Mouse (Mus musculus) splenic B cell, adult 2 months (primary cell): ENCODE data around the gene Gm49396.

ENCODE experiments used
- DNase-seq: peaks from one replicate; pipeline ENCODE4 v3.0.0-alpha.2; 2011; ENCODE audit warnings: low read depth, low spot score
- H3K27me3 ChIP-seq: 2 replicates; pipeline ENCODE4 v1.6.1; 2012; ENCODE audit warnings: mild to moderate bottlenecking, low read length, moderate library complexity, mixed read lengths; ENCODE audit not compliant: control insufficient read depth, poor library complexity, insufficient read depth, severe bottlenecking
- H3K36me3 ChIP-seq: 2 replicates; pipeline ENCODE4 v1.6.1; 2012; ENCODE audit warnings: mild to moderate bottlenecking, low read length, moderate library complexity, mixed read lengths; ENCODE audit not compliant: control insufficient read depth, poor library complexity, insufficient read depth, severe bottlenecking

Gm49396 gene

DNA sequence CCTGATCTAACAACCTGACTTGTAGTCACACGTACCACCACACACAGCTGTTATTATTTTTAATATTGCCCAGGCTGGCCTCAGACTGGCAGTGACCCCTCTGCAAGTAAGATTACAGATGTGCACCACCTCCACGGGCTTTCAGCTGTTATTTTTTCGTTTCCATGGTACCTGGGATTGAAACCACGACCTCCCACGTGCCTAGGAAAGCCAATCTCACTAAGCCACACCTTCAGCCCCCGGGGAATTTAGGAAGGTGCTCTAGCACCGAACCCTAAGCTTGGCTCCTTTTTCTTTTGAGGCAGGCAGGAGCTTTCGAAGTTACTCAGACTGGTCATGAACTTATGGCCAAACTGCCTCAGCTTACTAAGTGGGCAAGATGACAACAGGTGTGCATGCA lies 41.3 kb downstream of the Gm49396 start:
- H3K27me3 ChIP-seq, result no peaks in the 10 kb centered on the region
- DNase-seq, result no peak
- H3K36me3 ChIP-seq, result no peaks in the 10 kb centered on the region

DNA sequence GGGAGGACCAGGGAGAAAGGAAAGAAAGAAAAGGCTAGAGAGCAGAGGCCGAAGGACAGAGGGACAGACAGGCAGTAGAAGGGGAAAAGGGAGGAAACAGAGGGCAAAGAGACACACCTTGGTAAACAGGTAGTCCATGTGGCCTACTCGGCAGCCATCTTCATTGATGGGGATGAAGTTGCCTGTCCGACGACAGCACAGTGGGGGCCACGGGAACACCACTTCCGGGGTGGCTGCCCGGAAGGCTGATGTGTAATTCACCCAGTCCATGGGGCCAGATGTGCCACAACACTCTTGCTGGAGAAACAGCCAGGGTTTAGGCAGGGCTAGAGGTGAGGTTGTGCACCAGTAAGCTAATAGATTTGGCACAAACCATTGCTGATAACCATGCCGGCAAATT lies 41.8 kb downstream of the Gm49396 start:
- Histone ChIP-seq H3K36me3 (no peaks in the 10 kb centered on the region), H3K27me3 (no peaks in the 10 kb centered on the region)
- DNase-seq, result no peak

DNA sequence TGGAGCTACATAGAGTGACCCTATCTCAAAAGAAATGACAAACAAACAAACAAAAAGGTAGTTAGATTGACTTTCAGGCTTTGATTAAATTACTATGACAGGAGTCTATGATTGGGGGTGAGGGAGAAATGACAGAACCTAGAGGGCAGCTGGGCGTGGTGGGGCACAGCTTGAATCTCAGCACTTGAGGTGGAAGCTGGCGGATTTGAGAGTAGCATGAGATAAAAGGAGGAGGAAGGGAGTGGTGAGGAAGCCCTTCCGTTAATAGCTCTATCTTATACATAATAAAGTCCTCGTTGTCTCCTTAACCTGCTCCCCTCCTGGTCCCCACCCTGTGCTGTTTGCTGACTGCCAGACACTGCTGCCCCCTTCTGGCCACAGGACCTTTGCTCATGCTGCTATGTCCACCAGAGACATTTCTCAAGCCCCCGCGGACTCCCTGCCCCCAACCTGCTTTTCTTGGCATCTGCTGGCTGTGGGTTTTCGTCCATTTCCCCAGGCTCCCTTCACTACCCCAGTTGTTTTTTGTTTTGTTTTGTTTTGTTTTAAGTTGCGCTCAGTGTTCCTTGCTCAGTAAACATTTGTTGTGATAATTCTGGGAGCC lies 44.7 kb downstream of the Gm49396 start:
- H3K27me3 ChIP-seq, result no peaks in the 10 kb centered on the region
- H3K36me3 ChIP-seq, result no peaks in the 10 kb centered on the region
- peak; percentile 84 for DNase-seq

DNA sequence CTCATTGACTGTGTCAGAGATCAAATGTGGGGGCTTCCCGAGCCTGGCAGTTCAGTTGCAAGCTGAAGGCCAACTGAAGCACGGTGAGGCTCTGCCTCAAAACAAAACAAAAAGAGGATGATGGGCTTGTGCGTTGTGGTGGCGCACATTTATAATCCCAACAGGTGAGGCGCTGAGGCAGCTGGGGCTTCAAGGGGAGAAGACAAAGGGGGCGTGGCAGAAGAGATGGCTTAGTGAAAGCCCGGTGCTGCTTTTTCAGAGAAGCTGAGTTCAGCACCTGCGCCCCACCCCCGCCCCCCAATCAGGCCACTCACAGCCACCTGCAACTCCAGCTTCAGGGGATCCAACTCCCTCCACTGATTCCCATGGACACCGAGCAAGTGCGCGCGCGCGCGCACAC lies 45.3 kb downstream of the Gm49396 start:
- no peak for DNase-seq
- no peaks in the 10 kb centered on the region for H3K27me3 ChIP-seq
- H3K36me3 ChIP-seq, result no peaks in the 10 kb centered on the region

DNA sequence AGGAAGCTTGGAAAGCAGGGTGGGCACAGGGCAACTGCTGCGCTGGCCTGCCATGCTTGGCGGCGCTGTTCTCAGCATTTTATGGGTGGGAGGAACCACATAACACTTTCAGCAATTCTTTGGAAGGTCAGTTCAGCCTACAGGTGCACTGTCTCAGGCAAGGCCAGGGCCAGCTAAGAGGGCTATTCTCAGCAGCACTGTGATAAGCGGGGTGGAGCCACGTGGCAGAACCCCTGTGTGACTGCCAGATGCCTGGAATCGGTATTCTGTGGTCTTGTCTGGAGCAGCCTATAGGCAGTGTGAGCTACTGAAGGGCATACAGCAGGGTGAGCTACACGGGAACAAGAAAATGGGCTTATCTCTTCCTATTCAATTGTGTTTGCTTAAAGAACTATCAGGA lies 46.9 kb downstream of the Gm49396 start:
- Histone ChIP-seq H3K27me3 (no peaks in the 10 kb centered on the region), H3K36me3 (no peaks in the 10 kb centered on the region)
- DNase-seq, result no peak

DNA sequence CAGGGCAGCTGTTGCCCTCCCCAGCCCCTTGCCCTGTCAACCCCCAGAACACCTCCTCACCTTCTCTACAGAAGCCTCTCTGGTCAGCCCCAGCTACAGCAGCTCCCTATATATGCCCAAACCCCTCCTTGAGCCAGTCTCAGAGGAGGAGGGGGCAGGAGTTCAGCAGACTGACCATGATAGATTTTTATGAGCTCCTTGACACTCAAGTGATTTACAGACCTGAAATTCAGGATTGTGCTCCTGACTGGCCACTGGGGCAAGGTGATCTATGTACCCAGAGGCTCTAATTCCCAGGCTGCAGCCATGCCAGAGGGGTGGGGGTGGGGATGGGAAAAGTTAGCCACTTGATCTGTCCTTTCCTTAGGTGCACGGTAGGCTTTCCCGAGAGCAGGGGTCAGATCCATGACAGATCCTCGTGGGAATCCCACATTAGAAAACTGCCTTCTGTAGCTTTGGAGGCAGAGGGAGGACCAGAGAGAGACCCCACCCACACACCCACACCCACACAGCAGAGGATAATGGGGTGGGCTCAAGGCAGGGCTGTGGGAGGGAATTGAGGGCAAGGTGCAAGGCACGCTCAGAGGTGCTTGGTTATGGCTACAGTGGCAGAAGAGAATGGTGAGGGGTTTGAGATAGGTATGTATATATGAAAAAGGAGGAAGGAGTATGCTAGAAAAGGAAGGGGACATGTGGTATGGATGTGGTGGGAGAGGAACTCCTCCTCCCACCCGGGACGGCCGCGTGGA lies 49.7 kb downstream of the Gm49396 start, which contains the start of gene Upk1a:
TSS of gene Upk1a (minus strand) at position 194 of the 749 bp plus-strand sequence.
- peaks cover 2% of the 10 kb centered on the region; the same call in 1 of the 2 replicates for H3K36me3 ChIP-seq
- no peaks in the 10 kb centered on the region for H3K27me3 ChIP-seq
- no peak for DNase-seq

DNA sequence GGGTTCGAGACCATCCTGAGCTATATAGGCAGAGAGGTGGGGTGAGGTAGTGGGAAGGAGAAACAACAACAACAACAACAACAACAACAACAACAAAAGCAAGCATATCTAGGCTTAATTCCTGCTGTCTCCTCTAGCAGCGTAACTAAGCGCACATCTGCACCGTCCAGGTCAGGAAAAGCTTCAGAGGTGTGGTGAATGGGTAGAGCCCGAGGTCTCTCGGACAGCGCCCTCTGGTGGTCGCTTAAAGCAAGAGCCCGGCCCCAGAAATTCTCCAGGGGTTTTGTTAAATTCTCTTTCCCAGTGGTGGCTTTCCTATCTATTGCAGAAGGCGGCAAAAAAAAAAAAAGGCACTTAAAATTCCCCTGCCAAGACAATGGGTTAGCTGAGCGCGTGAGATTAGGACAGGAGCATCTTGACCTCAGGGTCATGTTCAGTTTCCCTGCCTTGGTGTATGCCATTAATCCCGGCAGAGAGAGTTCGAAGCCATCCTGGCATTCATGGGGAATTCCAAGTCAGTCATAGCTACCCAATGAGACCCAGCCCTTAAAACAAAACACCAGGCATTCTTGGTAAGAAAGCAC lies 50.5 kb downstream of the Gm49396 start:
- peak; percentile 75 for DNase-seq
- peaks cover 2% of the 10 kb centered on the region; the same call in 1 of the 2 replicates for H3K36me3 ChIP-seq
- no peaks in the 10 kb centered on the region for H3K27me3 ChIP-seq

DNA sequence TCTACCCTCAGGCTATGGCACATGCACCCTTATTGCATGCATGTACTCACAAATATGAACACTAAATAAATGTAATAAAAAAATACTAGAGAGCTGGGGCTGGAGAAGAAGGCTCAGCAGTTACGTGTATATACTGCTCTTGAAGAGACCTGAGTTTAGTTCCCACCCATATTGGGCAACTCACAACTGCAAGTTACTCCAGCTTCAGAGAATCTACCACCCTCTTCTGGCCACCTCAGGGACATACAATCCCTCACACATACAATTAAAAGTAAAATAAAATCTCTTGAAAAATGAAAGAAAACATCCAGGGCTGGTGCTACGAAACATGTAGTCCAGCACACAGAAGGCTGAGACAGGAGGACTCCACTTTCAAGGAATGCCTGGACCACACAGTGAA lies 51.3 kb downstream of the Gm49396 start:
- DNase-seq, result peak; percentile 56
- H3K36me3 ChIP-seq, result peaks cover 5% of the 10 kb centered on the region
- no peaks in the 10 kb centered on the region for H3K27me3 ChIP-seq

DNA sequence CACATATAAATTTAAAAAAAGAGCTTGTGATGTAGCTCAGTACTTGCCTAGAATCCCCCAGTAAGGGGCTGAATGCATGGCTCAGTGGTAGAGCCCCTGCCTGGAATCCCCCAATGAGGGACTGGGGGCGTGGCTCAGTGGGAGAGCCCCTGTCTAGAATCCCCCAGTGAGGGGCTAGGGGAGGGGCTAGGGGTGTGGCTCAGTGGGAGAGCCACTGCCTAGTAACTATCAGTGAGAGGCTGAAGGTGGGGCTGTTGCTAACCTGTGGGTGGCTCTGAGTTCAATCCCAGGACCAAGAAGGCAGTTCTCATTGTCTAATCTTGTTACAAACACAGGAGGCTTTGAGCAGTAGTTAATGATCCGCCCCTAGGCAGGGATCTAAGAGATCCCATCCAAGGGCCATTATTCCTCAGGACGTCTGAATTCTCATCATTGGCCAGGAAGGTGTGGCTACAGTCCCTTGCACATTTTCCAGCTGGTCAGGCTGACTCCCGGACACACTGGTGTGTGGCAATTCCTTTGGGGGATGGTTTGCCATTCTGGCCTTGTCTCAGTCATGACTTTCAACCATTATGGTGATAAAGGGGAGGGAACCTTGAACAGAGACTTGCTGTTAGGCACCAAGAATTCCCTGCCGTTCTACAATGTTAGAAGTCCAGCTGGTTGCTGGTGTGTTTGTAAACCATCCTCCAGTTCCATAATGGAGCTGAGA lies 52.1 kb downstream of the Gm49396 start:
- no peaks in the 10 kb centered on the region for H3K27me3 ChIP-seq
- DNase-seq, result no peak

More for the DNA sequence above, 52.1 kb downstream of the Gm49396 start:
- H3K36me3 ChIP-seq, result peaks cover 6% of the 10 kb centered on the region
